Mouse (Mus musculus) midbrain, embryonic 10.5 days (tissue): ENCODE measurements around the gene Fev. TPM values are rescaled to one million over a fixed set of nuclear protein-coding genes. Genes with fewer than 3 reads are reported as not detected.
A peak's percentile ranks its signal among the peaks of the same experiment; 100 is the strongest.

Experiments
- DNase-seq: peaks from one replicate; pipeline ENCODE4 v3.0.0-alpha.2; 2017; ENCODE audit warnings: low spot score
- H3K27ac ChIP-seq: fragments of 300-500 bp; sonication (generic); replicated peaks from 2 replicates; pipeline ENCODE4 v1.5.1; 2016; ENCODE audit warnings: mild to moderate bottlenecking
- H3K27me3 ChIP-seq: fragments of 300-500 bp; sonication (generic); 2 replicates; pipeline ENCODE4 v1.6.1; 2016; ENCODE audit warnings: low read depth, mild to moderate bottlenecking; ENCODE audit not compliant: poor library complexity, severe bottlenecking
- H3K36me3 ChIP-seq: fragments of 300-500 bp; sonication (generic); 2 replicates; pipeline ENCODE4 v1.6.1; 2016; ENCODE audit warnings: mild to moderate bottlenecking, moderate library complexity
- H3K4me1 ChIP-seq: fragments of 300-500 bp; sonication (generic); 2 replicates; pipeline ENCODE4 v1.6.1; 2016
- H3K4me3 ChIP-seq: fragments of 300-500 bp; sonication (generic); 2 replicates; pipeline ENCODE4 v1.5.1; 2016; ENCODE audit warnings: mild to moderate bottlenecking, moderate library complexity
- H3K9me3 ChIP-seq: fragments of 300-500 bp; sonication (generic); replicated peaks from 2 replicates; pipeline ENCODE4 v1.6.1; 2016; ENCODE audit warnings: mild to moderate bottlenecking
- WGBS: fragments of 180-500 bp; shearing (Covaris S2); methylation state at CpG from one replicate; pipeline ENCODE4 v1.1.7; 2016; 5-methylcytosine and 5-hydroxymethylcytosine counted together
- polyA plus RNA-seq: library from polyadenylated mRNA; unstranded; fragments of >200 nt; fragmentation: Nextera tagmentation; extraction: Ambion mirVana; gene quantifications from 2 replicates; pipeline ENCODE4 v1.2.1, GENCODE M21; 2016

The Fev gene
- polyA plus RNA-seq, 1 experiment from 2014 or later, result not detected

DNA sequence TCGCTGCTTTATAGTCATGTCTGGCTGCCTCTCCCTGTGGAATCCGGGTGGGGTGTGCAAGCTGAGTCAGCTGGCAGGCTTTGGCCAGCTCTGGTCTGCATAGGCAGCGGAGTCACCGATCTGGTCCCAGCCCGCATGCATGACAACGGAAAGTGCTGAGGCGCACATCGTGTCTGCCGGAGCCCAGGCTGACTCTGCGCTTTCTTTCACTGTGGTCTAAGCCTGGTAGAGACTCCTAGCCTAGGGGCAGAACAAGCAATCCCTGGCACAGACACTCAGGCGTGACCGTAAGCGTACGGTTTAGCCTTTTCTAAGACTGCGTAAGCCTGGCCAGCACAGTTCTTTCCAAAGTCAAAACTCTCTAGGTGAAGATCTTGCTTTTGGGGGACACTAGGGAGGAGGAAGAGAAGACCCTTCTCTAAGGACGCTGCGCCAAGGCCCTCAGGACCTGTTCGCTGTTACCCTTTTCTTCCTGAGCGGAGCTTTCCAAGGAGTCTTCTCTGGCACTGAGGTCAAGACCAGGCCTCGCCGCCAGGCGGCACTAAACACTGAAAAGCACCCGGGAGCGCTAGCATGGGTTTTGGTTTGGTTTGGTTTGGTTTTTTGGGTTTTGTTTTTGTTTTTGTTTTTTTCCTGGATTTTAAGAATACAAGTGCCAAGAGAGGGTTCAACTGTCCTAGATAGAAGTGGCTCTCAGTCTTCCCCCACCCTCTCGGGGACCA lies 8.1 kb upstream of the Fev start, which contains the start of gene Cryba2:
Cryba2 (minus strand) TSS at position 10 of the 722 bp plus-strand sequence.
- peak; percentile 78 for DNase-seq
- Histone ChIP-seq H3K36me3 (no peaks in the 10 kb centered on the region), H3K4me3 (peak within 1 kb of the TSS; percentile 41), H3K4me1 (peaks cover 35% of the 10 kb centered on the region), H3K9me3 (no peaks in the 10 kb centered on the region), H3K27ac (no peak within 1 kb of the TSS), H3K27me3 (peaks cover 100% of the 10 kb centered on the region)
- 2% methylated on average over 25 of the region's 25 CpGs for WGBS

DNA sequence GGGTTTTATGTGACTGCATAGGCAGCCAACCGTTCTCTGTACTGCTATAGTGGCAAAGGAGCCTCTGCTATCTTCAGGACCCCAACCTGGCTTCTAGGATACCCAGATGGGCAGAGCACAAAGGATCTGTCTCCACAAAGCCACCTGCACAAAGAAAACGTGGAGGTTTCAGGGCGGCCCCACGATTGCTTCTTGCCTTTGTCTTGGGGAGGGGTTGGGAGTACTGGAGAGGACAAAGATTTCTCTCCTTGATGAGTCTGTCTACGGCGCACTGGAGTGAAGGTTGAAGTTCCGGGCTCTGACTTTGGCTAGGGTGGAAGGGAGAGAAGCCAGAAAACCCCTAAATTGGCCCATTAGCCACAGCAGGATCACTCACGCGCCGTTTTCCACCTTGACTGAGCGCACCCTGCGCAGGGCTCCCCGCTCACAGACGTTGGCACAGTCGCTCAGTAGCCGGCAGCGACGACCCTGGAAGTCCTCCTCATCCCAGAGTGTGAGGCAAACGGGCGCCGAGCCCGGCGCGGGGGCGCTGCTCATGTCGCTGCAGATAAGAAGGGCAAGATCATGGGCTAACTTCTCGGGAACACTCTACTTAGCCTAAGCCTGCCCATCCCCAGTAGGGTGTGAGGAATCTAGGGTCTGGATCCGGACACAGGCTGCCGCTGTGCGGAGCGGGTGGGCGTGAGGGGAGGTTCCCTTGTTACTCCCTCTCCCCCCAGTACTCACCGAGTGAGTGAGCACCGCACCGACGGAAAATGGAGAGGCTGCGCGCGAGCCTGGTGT lies 7.3 kb upstream of the Fev start:
- 2% methylated on average over 39 of the region's 39 CpGs for WGBS
- peak; percentile 52 for DNase-seq

DNA sequence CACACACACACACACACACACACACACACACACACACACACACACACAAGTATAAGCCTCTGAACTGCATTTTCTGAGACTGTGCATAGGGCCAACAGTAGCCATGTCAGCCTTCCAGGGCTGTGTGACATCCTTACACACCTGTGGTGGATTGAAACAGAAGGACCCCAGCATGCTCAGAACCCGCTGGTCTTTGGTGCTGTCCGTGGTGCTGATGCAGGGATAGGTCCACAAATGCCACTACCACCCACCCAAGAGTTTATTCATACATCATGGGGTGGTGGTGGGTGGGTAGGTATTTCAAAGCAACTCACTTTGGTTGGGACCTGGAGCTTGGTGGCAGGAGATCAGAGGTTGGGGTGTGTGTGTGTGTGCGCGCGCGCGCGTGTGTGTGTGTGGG lies 6.3 kb upstream of the Fev start:
- peaks cover 100% of the 10 kb centered on the region for H3K27me3 ChIP-seq
- H3K4me3 ChIP-seq, result no peak overlapping the region
- H3K9me3 ChIP-seq, result no peaks in the 10 kb centered on the region
- peaks cover 24% of the 10 kb centered on the region for H3K4me1 ChIP-seq
- no peak overlapping the region for H3K27ac ChIP-seq
- DNase-seq, result peak; percentile 40
- no peaks in the 10 kb centered on the region for H3K36me3 ChIP-seq
- 0% methylated on average over 2 of the region's 8 CpGs for WGBS

More for the DNA sequence above, 7.3 kb upstream of the Fev start:
- Histone ChIP-seq H3K36me3 (no peaks in the 10 kb centered on the region), H3K27me3 (peaks cover 100% of the 10 kb centered on the region), H3K9me3 (no peaks in the 10 kb centered on the region), H3K27ac (no peak overlapping the region), H3K4me3 (peak overlapping the region; percentile 41), H3K4me1 (peaks cover 28% of the 10 kb centered on the region)

DNA sequence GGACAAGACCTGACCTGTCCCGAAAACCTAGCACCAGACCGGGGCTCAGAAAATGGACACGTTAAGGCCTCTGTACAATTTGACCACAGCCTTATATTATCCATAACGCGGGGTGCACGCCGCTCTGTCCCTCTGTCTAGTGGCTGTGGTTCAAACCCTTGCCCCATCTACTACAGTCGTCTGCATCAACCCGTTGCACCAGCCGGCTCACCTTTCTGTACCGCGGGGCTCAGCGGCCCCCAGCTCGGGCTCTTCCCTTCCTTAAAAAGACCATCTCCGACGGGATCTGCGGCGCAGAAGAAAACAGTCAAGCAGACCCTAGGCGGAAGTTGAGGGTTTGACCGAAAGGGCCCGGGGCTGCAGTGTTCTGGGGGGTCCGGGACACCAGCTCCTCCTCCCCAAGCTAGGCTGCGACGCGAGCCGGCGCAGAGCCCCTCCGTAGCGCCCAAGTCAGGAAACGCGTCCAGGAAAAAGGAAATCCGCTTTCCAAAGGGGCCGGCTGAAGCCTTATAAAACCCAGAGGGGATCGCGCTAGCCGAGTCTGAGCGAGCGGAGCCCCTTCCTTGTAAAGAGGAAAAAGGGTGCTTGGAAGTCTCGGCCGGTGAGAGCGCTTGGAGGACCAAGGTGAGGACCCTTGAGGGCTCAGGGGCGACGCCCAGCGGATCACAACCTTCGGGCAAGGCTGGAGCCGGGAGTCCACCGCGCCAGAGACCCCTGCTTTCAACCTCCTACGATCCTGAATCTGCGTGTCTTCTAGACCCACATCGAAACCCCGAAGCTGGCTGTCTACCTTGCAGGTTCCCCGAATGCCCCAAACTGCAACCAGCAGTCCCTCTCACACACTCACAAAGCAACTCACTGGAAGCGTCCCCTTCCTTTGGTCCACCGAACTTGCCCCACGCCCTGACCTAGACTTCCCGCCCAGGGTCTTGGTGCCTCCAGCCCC lies 750 bp downstream of the Fev start:
- DNase-seq, result peak; percentile 54
- Histone ChIP-seq H3K4me1 (peaks cover 40% of the 10 kb centered on the region), H3K27me3 (peaks cover 100% of the 10 kb centered on the region), H3K9me3 (no peaks in the 10 kb centered on the region), H3K4me3 (peak overlapping the region; percentile 46), H3K27ac (no peak overlapping the region), H3K36me3 (no peaks in the 10 kb centered on the region)
- under 1% methylated on average over 57 of the region's 57 CpGs for whole genome bisulfite sequencing

DNA sequence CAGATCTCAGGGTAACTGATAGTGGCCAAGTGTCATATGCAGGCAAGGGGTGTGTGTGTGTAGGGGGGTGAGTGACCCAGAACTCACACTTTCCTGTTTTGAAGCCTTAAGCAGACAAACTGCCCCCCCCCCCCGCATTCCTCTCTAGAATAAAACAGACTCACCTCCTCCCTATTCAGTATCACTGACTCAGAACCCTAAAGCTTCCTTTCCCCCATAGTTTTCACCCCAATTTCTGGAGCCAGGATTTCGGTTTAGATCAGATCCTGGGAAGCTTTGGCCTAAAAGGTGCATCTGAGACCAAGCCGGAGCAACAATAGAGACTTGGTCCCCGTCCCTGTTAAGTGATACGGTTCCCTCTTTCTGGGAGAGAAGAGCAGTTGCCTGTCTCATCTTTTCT lies 1.8 kb downstream of the Fev start:
- Histone ChIP-seq H3K36me3 (no peaks in the 10 kb centered on the region), H3K27ac (no peak overlapping the region), H3K4me3 (no peak overlapping the region), H3K27me3 (peaks cover 100% of the 10 kb centered on the region), H3K9me3 (no peaks in the 10 kb centered on the region), H3K4me1 (peaks cover 40% of the 10 kb centered on the region)
- 3% methylated on average over 5 of the region's 5 CpGs for WGBS
- DNase-seq, result peak; percentile 19

DNA sequence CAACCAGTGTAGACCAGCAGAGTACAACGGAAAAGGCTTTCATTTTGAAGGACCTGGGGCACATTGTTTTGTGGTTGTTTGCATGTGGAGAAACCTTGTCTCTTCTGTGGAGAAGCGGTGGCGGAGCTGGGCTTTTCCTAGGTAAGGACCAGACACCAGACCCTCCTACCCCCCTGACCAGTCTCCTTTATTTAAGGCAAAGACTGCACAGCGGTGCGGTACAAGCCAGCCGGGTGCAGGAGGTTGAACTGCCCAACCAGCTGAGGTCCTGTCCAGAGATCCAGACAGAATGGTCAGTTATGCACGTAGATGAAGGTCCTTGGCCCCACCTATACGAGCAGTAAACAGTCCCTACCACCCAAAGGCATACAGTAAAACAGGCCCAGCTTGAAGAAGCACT lies 2.4 kb downstream of the Fev start:
- 1% methylated on average over 8 of the region's 8 CpGs for WGBS
- Histone ChIP-seq H3K9me3 (no peaks in the 10 kb centered on the region), H3K36me3 (no peaks in the 10 kb centered on the region), H3K4me3 (peak overlapping the region; percentile 51), H3K27ac (no peak overlapping the region), H3K4me1 (peaks cover 40% of the 10 kb centered on the region), H3K27me3 (peaks cover 99% of the 10 kb centered on the region)
- peak; percentile 43 for DNase-seq

DNA sequence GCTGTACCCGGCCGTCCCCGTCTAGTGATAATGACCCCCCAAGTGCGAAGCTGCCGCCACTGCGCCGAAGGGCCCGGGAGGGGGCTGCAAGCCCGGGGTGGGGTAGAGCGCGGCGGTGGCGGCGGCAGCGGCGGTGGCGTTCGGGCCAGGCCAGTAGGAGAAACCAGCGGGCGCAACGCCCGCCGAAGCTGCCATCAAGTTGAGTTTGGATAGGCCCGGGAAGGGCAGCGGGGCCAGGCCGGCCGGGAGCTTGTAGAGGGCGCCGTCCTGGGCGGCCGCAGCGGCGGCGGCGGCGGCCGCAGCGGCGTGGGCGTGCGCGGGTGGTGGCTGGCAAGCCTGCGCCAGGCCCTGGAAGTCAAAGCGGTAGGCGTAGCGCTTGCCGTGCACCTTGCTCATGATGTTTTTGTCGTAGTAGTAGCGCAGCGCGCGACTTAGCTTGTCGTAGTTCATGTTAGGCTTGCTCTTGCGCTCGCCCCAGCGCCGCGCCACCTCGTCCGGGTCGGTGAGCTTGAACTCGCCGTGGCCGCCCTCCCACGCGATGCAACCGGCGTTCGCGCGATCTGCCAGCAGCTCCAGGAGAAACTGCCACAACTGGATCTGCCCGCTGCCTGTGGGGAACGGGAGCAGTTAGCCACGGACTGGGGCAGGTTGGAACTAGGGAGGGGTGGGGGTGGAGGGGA lies 3.0 kb downstream of the Fev start:
- peak overlapping the region; percentile 51 for H3K4me3 ChIP-seq
- H3K4me1 ChIP-seq, result peaks cover 40% of the 10 kb centered on the region
- H3K36me3 ChIP-seq, result no peaks in the 10 kb centered on the region
- peaks cover 99% of the 10 kb centered on the region for H3K27me3 ChIP-seq
- DNase-seq, result peak; percentile 63
- H3K9me3 ChIP-seq, result no peaks in the 10 kb centered on the region
- under 1% methylated on average over 73 of the region's 74 CpGs for WGBS
- H3K27ac ChIP-seq, result 0 out of 2 replicates have a peak overlapping the region, but pooled peaks have one; percentile 6

DNA sequence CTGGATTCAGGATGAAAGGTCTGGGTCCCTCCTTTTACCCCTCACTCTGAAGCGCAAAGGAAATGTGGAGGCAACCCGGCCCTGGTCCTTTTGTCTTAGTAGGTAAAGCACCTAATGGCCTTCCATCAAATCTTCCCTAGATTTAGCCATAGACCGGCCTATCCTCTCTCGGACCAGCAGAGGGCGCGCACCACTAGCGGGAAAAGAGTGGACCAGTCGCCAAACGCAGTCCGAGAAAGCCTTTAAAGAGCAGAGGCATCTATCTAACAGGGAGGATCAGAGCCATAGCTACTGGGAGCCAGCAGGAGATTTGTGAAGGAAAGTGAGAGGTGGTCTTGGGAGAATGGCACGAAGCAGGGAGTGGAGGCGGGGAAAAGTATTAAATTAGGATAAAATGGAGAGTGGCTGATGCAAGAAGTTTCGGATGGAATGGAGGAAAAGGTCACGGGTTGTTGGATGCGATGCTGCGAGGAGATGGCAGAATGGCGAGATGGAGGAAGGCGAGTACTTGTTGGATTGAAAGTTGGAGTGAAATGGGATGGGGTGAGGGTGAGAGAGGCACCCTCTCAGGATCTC lies 4.3 kb downstream of the Fev start:
- WGBS, result 1% methylated on average over 18 of the region's 18 CpGs
- H3K27ac ChIP-seq, result no peak overlapping the region
- peaks cover 39% of the 10 kb centered on the region for H3K4me1 ChIP-seq
- no peaks in the 10 kb centered on the region for H3K36me3 ChIP-seq
- H3K9me3 ChIP-seq, result no peaks in the 10 kb centered on the region
- H3K27me3 ChIP-seq, result peaks cover 88% of the 10 kb centered on the region
- DNase-seq, result peak; percentile 80
- no peak overlapping the region for H3K4me3 ChIP-seq

DNA sequence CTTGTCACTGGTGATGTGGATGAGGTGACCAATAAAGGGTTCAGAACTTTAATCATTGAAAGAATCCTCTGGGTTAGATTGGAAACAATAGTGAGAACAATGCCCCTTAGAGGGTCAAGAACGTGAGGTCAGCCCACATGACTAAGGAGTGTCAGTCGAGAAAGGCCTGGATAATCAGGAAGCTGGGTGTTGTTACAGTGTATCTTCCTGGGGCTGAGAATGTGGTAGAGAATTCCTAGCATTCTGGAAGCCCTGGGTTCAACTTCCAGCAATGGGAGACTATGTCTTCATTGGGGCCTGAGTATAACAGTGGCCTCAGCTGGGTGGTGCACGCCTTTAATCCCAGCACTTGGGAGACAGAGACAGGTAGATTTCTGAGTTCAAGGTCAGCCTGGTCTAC lies 8.0 kb downstream of the Fev start:
- DNase-seq, result no peak
- Histone ChIP-seq H3K9me3 (no peaks in the 10 kb centered on the region), H3K4me1 (peaks cover 17% of the 10 kb centered on the region), H3K36me3 (no peaks in the 10 kb centered on the region), H3K27ac (no peak overlapping the region), H3K27me3 (peaks cover 51% of the 10 kb centered on the region), H3K4me3 (no peak overlapping the region)
- WGBS, result 62% methylated on average over 3 of the region's 3 CpGs

DNA sequence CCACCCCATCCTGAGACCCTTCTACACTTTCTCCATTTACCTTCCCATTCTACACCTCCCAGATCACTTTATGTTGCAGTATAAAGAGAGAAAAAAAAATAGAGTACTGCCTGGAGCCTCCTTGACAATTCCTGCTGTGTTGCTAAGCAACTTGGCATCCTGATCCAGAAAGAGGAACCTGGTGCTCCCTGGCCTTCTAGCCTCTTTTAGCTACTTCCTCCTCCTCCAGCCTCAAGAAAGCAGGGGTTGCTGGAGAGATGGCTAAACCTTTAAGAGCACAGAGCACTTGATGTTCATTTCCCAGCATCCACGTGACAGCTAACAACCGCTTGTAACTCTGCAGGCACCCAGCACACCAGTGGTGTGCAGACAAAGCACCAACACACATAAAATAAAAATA lies 13.0 kb downstream of the Fev start:
- Histone ChIP-seq H3K4me3 (no peak overlapping the region), H3K4me1 (peaks cover 4% of the 10 kb centered on the region; the same call in 1 of the 2 replicates), H3K36me3 (no peaks in the 10 kb centered on the region), H3K27ac (no peak overlapping the region), H3K27me3 (peaks cover 6% of the 10 kb centered on the region; the same call in 1 of the 2 replicates), H3K9me3 (no peaks in the 10 kb centered on the region)
- WGBS, result 66% methylated on average over 2 of the region's 2 CpGs
- DNase-seq, result no peak

DNA sequence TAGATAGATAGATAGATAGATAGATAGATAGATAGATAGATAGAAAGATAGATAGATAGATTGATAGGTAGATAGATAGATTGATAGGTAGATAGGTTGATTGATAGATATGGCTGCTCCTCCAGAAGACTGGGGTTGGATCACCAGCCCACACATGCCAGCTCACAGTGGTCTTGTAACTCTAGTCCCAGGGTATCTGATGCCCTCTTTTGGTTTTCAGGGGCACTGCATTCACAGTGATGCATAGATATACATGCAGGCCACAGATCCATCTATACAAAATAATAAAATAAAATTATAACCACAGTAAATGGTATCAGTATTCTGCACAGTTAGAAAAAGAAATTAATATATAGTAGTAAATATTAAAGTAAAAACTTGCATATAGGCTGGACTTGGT lies 23.4 kb downstream of the Fev start:
- Histone ChIP-seq H3K27me3 (peaks cover 41% of the 10 kb centered on the region), H3K4me3 (no peak overlapping the region), H3K36me3 (no peaks in the 10 kb centered on the region), H3K27ac (no peak overlapping the region), H3K9me3 (no peaks in the 10 kb centered on the region), H3K4me1 (peaks cover 34% of the 10 kb centered on the region)
- no peak for DNase-seq
